Mouse (Mus musculus) ES-E14 (cell line): ENCODE results near the gene Eif4b. TPM values are rescaled to one million over a fixed set of nuclear protein-coding genes. Genes with fewer than 3 reads are reported as not detected.

Experiments used
- DNase-seq: peaks from one replicate; pipeline ENCODE4 v3.0.0-alpha.2; 2013; ENCODE audit warnings: low read depth, low spot score
- H3K27ac ChIP-seq: 2 replicates; pipeline ENCODE4 v1.5.1; 2012; ENCODE audit warnings: low read depth, mild to moderate bottlenecking, low read length, moderate library complexity, mixed read lengths; ENCODE audit not compliant: poor library complexity, insufficient read depth, severe bottlenecking
- H3K36me3 ChIP-seq: 2 replicates; pipeline ENCODE4 v1.6.1; 2012; ENCODE audit warnings: mild to moderate bottlenecking, low read length, moderate library complexity, mixed read lengths; ENCODE audit not compliant: control insufficient read depth, poor library complexity, insufficient read depth, severe bottlenecking
- H3K4me1 ChIP-seq, 2 experiments: fragments of 150-350 bp in 1 of 2; sonication (generic) in 1 of 2; 2 replicates each; pipeline ENCODE4 v1.6.1; 2012; ENCODE audit warnings: low read length in 2 of 2, mild to moderate bottlenecking in 1 of 2, mixed read lengths in 1 of 2; ENCODE audit not compliant: control insufficient read depth in 2 of 2, insufficient read depth in 2 of 2, poor library complexity in 1 of 2
- H3K4me3 ChIP-seq, 2 experiments: fragments of 150-350 bp in 1 of 2; sonication (generic) in 1 of 2; 2 replicates each; pipeline ENCODE4 v1.5.1; 2012; ENCODE audit warnings: low read length in 2 of 2, low read depth in 1 of 2, mild to moderate bottlenecking in 1 of 2, mixed read lengths in 1 of 2; ENCODE audit not compliant: insufficient read depth in 1 of 2, poor library complexity in 1 of 2, severe bottlenecking in 1 of 2
- H3K9ac ChIP-seq: 2 replicates; pipeline ENCODE4 v1.6.1; 2012; ENCODE audit warnings: low read depth, mild to moderate bottlenecking, low read length, mixed read lengths; ENCODE audit not compliant: poor library complexity, insufficient read depth, severe bottlenecking
- H3K9me3 ChIP-seq: fragments of 150-350 bp; sonication (generic); 2 replicates; pipeline ENCODE4 v1.6.1; 2012; ENCODE audit warnings: low read depth, mild to moderate bottlenecking, low read length; ENCODE audit not compliant: control insufficient read depth, insufficient read depth
- CHD2 ChIP-seq: IDR thresholded peaks from 2 replicates; pipeline ENCODE4 v1.6.1; 2014; ENCODE audit warnings: mild to moderate bottlenecking, low read depth, low read length, inconsistent platforms
- HCFC1 ChIP-seq: IDR thresholded peaks from 2 replicates; pipeline ENCODE4 v1.6.1; 2012; ENCODE audit warnings: low read length, inconsistent platforms, borderline replicate concordance; ENCODE audit not compliant: insufficient read depth
- MAFK ChIP-seq: IDR thresholded peaks from 2 replicates; pipeline ENCODE4 v1.6.1; 2014; ENCODE audit warnings: mild to moderate bottlenecking, low read depth, low read length, inconsistent platforms; ENCODE audit not compliant: insufficient read depth
- ZC3H11A ChIP-seq: IDR thresholded peaks from 2 replicates; pipeline ENCODE4 v1.6.1; 2012; ENCODE audit warnings: low read depth, mild to moderate bottlenecking, inconsistent platforms, low read length, borderline replicate concordance
- ZNF384 ChIP-seq: IDR thresholded peaks from 2 replicates; pipeline ENCODE4 v1.6.1; 2012; ENCODE audit warnings: low read depth, low read length, inconsistent platforms
- in situ Hi-C, 2 experiments: fragments of 600-800 bp; cut with MboI; formaldehyde crosslinking; loops; one replicate each; pipeline ENCODE4 v1.15.1; 2025; ENCODE audit warnings: low sequenced_read_pairs in 2 of 2, inconsistent platforms in 1 of 2; ENCODE audit not compliant: unreplicated experiment in 2 of 2
- total RNA-seq: library from RNA; depleted of rRNA; stranded (reverse); fragments of 300-350 nt; gene quantifications from 2 replicates; pipeline ENCODE4 v1.2.3, GENCODE M21; 2012

Eif4b gene
- total RNA-seq, 1 experiment: 361 TPM

GRCm38 (mm10) chr15:102094988-102095387, 21.4 kb downstream of the Eif4b start:
- Histone ChIP-seq H3K4me3 (no peak overlapping the region), H3K9me3 (no peaks in the 10 kb centered on the region), H3K36me3 (peaks cover 71% of the 10 kb centered on the region), H3K9ac (no peak overlapping the region), H3K27ac (no peak overlapping the region), H3K4me1 (peaks cover 0 to 12% of the 10 kb centered on the region in 2 experiments; a peak in 1 of 4 replicates)
- in situ Hi-C loops: loop anchor here in 1 of 2 experiments (25.0 kb wide), 1 partner anchor 392 kb away; no protein-coding TSS in a partner anchor
- DNase-seq: no peak
- TF ChIP-seq ZNF384: no peak
- no peak for TF ChIP-seq MAFK
- no peak for TF ChIP-seq ZC3H11A
- no peak for TF ChIP-seq HCFC1
- no peak for TF ChIP-seq CHD2

GRCm38 (mm10) chr15:102097147-102097915, 23.8 kb downstream of the Eif4b start:
- no peak overlapping the region for H3K9ac ChIP-seq
- peaks cover 7 to 30% of the 10 kb centered on the region in 2 experiments; a peak in 3 of 4 replicates for H3K4me1 ChIP-seq
- H3K36me3 ChIP-seq: peaks cover 53% of the 10 kb centered on the region
- TF ChIP-seq ZNF384 (no peak), CHD2 (no peak), HCFC1 (no peak), ZC3H11A (no peak), MAFK (no peak)
- in situ Hi-C loops: loop anchor here in 1 of 2 experiments (25.0 kb wide), 1 partner anchor 390 kb away; no protein-coding TSS in a partner anchor
- DNase-seq: no peak
- H3K4me3 ChIP-seq: no peak overlapping the region
- no peak overlapping the region for H3K27ac ChIP-seq
- no peaks in the 10 kb centered on the region for H3K9me3 ChIP-seq

- H3K27ac ChIP-seq: no peak overlapping the region
- peaks cover 7 to 36% of the 10 kb centered on the region in 2 experiments; a peak in 3 of 4 replicates for H3K4me1 ChIP-seq
- no peak for DNase-seq
- H3K9me3 ChIP-seq: no peaks in the 10 kb centered on the region
- H3K4me3 ChIP-seq: no peak overlapping the region
- peaks cover 46% of the 10 kb centered on the region for H3K36me3 ChIP-seq
- H3K9ac ChIP-seq: no peak overlapping the region
- TF ChIP-seq HCFC1 (no peak), ZC3H11A (no peak), MAFK (no peak), ZNF384 (no peak), CHD2 (no peak)
- in situ Hi-C loops: loop anchor here in 1 of 2 experiments (25.0 kb wide), 1 partner anchor 389 kb away; no protein-coding TSS in a partner anchor
These were observed 24.5 kb downstream of the Eif4b start for GRCm38 (mm10) chr15:102097991-102098555.

GRCm38 (mm10) chr15:102099260-102099659, 25.7 kb downstream of the Eif4b start:
- Histone ChIP-seq H3K4me3 (no peak overlapping the region), H3K4me1 (peaks cover 7 to 46% of the 10 kb centered on the region in 2 experiments; a peak in 3 of 4 replicates)
- no peak for DNase-seq

More at GRCm38 (mm10) chr15:102099260-102099659, 25.7 kb downstream of the Eif4b start:
- no peak overlapping the region for H3K9ac ChIP-seq
- peaks cover 35% of the 10 kb centered on the region for H3K36me3 ChIP-seq
- in situ Hi-C loops: loop anchor here in 1 of 2 experiments (25.0 kb wide), 1 partner anchor 388 kb away; no protein-coding TSS in a partner anchor
- no peaks in the 10 kb centered on the region for H3K9me3 ChIP-seq
- H3K27ac ChIP-seq: no peak overlapping the region
- TF ChIP-seq ZNF384: no peak
- no peak for TF ChIP-seq CHD2
- TF ChIP-seq ZC3H11A: no peak
- TF ChIP-seq HCFC1: no peak
- TF ChIP-seq MAFK: no peak
